Mouse (Mus musculus): ENCODE data around the gene Sel1l3. TPM values are rescaled to one million over a fixed set of nuclear protein-coding genes. Genes with fewer than 3 reads are reported as not detected.

The Sel1l3 gene
- total and polyA plus RNA-seq, 3 experiments = 0.28 to 0.76 (median 0.34) TPM

DNA sequence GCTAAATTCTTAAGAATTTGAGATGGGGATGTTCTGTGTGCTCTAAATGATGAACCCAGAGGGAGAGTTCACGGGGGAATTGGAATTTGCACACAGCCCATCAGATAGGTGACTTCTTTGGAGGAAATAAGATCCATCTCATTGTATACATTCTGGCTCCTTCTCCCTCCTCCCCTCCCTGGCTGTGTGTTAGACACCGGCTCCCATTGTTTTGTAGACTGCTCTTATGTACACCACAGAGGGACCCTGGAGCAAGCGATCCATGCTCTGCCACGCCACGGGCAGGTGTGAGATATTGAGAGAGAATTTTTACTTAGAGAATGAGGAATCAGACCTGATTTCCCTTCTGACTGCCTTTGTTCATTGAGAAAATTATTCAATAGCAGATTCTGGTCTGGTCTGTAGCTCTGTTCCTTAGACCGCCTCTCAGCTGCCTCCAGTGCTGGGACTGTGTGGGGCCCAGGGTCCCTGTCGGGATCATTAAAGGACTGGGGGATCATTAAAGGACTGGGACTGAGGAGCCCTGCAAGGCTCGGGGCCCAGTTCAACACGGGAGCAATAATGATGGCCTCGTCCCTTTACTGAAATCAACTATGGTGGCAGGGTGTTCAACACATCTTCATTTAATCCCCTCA is 67.6 kb downstream of the Sel1l3 start:
- Histone ChIP-seq H3K9ac (ENCODE audit: insufficient read depth, low read depth) (no peak overlapping the region), H3K27me3 (replicated peaks) (no peaks in the 10 kb centered on the region), H3K27ac (ENCODE audit: insufficient read depth, low read depth) (no peak overlapping the region), H3K9me3 (replicated peaks; ENCODE audit: low read length) (peaks cover 8% of the 10 kb centered on the region), H3K4me1 (ENCODE audit: control insufficient read depth in 1 of 2, insufficient read depth in 2 of 2) (peaks cover 17 to 35% of the 10 kb centered on the region in 2 experiments), H3K4me3 (replicated peaks in 1 of 3; ENCODE audit: low read depth in 2 of 3, low read length in 2 of 3, poor library complexity in 1 of 3) (no peak overlapping the region), H3K79me2 (replicated peaks; ENCODE audit: control insufficient read depth, extremely low read depth, insufficient read depth, poor library complexity, severe bottlenecking) (no peaks in the 10 kb centered on the region), H3K36me3 (replicated peaks in 1 of 2; ENCODE audit: control insufficient read depth in 1 of 2, insufficient read depth in 1 of 2, low read length in 1 of 2) (no peaks in the 10 kb centered on the region), H3K4me2 (ENCODE audit: insufficient read depth, low read depth, poor library complexity, severe bottlenecking) (no peak overlapping the region)
- TF ChIP-seq NRF1 (IDR thresholded peaks at IDR 0.05; ENCODE audit: low read depth, low read length) (no peak), CHD2 (IDR thresholded peaks at IDR 0.05; ENCODE audit: low read length) (0 out of 2 replicates have a peak, but pooled peaks have one; percentile 16)
- dilution Hi-C loops (cut with MboI; ENCODE audit: extremely low pct_ligation_motif_present, extremely low pct_unique_long_range_greater_than_20kb, low sequenced_read_pairs) (no loop called here), in situ Hi-C loops (cut with MboI; ENCODE audit: low pct_ligation_motif_present, low pct_unique_long_range_greater_than_20kb, low sequenced_read_pairs) (no loop called here)
- no peak for DNase-seq (ENCODE audit: extremely low read depth)

GRCm38 (mm10) chr5:53142587-53142986 is 71.1 kb downstream of the Sel1l3 start:
- no peaks in the 10 kb centered on the region for H3K79me2 ChIP-seq (replicated peaks; ENCODE audit: control insufficient read depth, extremely low read depth, insufficient read depth, poor library complexity, severe bottlenecking)
- in situ Hi-C loops (cut with MboI; ENCODE audit: low pct_ligation_motif_present, low pct_unique_long_range_greater_than_20kb, low sequenced_read_pairs) (no loop called here), dilution Hi-C loops (cut with MboI; ENCODE audit: extremely low pct_ligation_motif_present, extremely low pct_unique_long_range_greater_than_20kb, low sequenced_read_pairs) (no loop called here)
- H3K9ac ChIP-seq (ENCODE audit: insufficient read depth, low read depth) = no peak overlapping the region
- H3K27ac ChIP-seq (ENCODE audit: insufficient read depth, low read depth) = no peak overlapping the region
- no peak overlapping the region for H3K4me3 ChIP-seq (replicated peaks in 1 of 3; ENCODE audit: low read depth in 2 of 3, low read length in 2 of 3, poor library complexity in 1 of 3)
- H3K9me3 ChIP-seq (replicated peaks; ENCODE audit: low read length) = peaks cover 8% of the 10 kb centered on the region
- H3K4me1 ChIP-seq (ENCODE audit: control insufficient read depth in 1 of 2, insufficient read depth in 2 of 2) = peaks cover 20 to 54% of the 10 kb centered on the region in 2 experiments
- TF ChIP-seq USF2 (conservative IDR thresholded peaks at IDR 0.05; ENCODE audit: low read depth, low read length) (no peak), HCFC1 (IDR thresholded peaks at IDR 0.05; ENCODE audit: low read depth, low read length) (no peak), NELFE (IDR thresholded peaks at IDR 0.05; ENCODE audit: low read depth, low read length) (no peak), MAFK (IDR thresholded peaks at IDR 0.05; ENCODE audit: insufficient replicate concordance, low read length) (no peak), SMC3 (IDR thresholded peaks at IDR 0.05; ENCODE audit: low read depth, low read length) (no peak), ELF1 (IDR thresholded peaks at IDR 0.05; ENCODE audit: low read depth, low read length) (no peak), JUN (IDR thresholded peaks at IDR 0.05; ENCODE audit: insufficient read depth, low read depth, low read length) (no peak), MXI1 (IDR thresholded peaks at IDR 0.05; ENCODE audit: low read depth, low read length) (no peak), POLR2AphosphoS2 (IDR thresholded peaks at IDR 0.05; ENCODE audit: low read depth, low read length) (no peak), RAD21 (IDR thresholded peaks at IDR 0.05; ENCODE audit: low read depth, low read length) (no peak), MAX (IDR thresholded peaks at IDR 0.05; ENCODE audit: low read length) (no peak), TCF12 (IDR thresholded peaks at IDR 0.05; ENCODE audit: low read depth, low read length) (no peak)
- no peaks in the 10 kb centered on the region for H3K36me3 ChIP-seq (replicated peaks in 1 of 2; ENCODE audit: control insufficient read depth in 1 of 2, insufficient read depth in 1 of 2, low read length in 1 of 2)
- H3K27me3 ChIP-seq (replicated peaks) = no peaks in the 10 kb centered on the region
- DNase-seq (ENCODE audit: extremely low read depth) = no peak
- H3K4me2 ChIP-seq (ENCODE audit: insufficient read depth, low read depth, poor library complexity, severe bottlenecking) = no peak overlapping the region

Measured in CH12.LX (cell line).